Mouse (Mus musculus): ENCODE measurements around the gene Baiap2l1. TPM values are rescaled to one million over a fixed set of nuclear protein-coding genes. Genes with fewer than 3 reads are reported as not detected.
A peak's percentile ranks its signal among the peaks of the same experiment; 100 is the strongest.

Baiap2l1 gene
- 1.1 and 1.3 TPM in 2 replicates for polyA plus RNA-seq (2015; fragmentation: Nextera tagmentation; extraction: Ambion mirVana)

- H3K4me3 ChIP-seq: peak within 1 kb of the TSS; percentile 45
- peaks cover 19% of the 10 kb centered on the region for H3K4me1 ChIP-seq
- WGBS: 0% methylated on average over 60 of the region's 60 CpGs
- peak within 1 kb of the TSS; percentile 87 for H3K4me2 ChIP-seq
- no peaks in the 10 kb centered on the region for H3K36me3 ChIP-seq (replicated peaks)
- peaks cover 40% of the 10 kb centered on the region for H3K27me3 ChIP-seq (replicated peaks)
- 0 out of 2 replicates have a peak within 1 kb of the TSS, but pooled peaks have one; percentile 4 for H3K9ac ChIP-seq
- peak; percentile 87 for ATAC-seq (replicated peaks)
- H3K9me3 ChIP-seq: no peaks in the 10 kb centered on the region
- no peak within 1 kb of the TSS for H3K27ac ChIP-seq
These were observed at the start of gene Baiap2l1 for GRCm38 (mm10) chr5:144357881-144358591. Baiap2l1 (minus strand) TSS chr5:144358112.

GRCm38 (mm10) chr5:144406256-144406655 lies 48.3 kb upstream of the Baiap2l1 start:
- Histone ChIP-seq H3K27ac (no peak overlapping the region), H3K4me3 (no peak overlapping the region), H3K4me1 (0 out of 2 replicates have a peak, but pooled peaks cover under 1% of the 10 kb centered on the region), H3K36me3 (replicated peaks) (no peaks in the 10 kb centered on the region), H3K9ac (no peak overlapping the region), H3K9me3 (no peaks in the 10 kb centered on the region), H3K4me2 (no peak overlapping the region), H3K27me3 (replicated peaks) (no peaks in the 10 kb centered on the region)
- no peak for ATAC-seq (replicated peaks)
- 86% methylated on average over 11 of the region's 11 CpGs for WGBS

GRCm38 (mm10) chr5:144400821-144401220 lies 42.9 kb upstream of the Baiap2l1 start:
- WGBS: 50% methylated on average over 5 of the region's 5 CpGs
- no peak for ATAC-seq (replicated peaks)

GRCm38 (mm10) chr5:144397566-144397965 lies 39.7 kb upstream of the Baiap2l1 start:
- Histone ChIP-seq H3K4me2 (no peak overlapping the region), H3K4me3 (no peak overlapping the region), H3K27ac (no peak overlapping the region), H3K4me1 (no peaks in the 10 kb centered on the region), H3K36me3 (replicated peaks) (no peaks in the 10 kb centered on the region), H3K27me3 (replicated peaks) (no peaks in the 10 kb centered on the region), H3K9me3 (no peaks in the 10 kb centered on the region), H3K9ac (no peak overlapping the region)
- ATAC-seq (replicated peaks): no peak
- WGBS: 39% methylated on average over 5 of the region's 9 CpGs

More at GRCm38 (mm10) chr5:144400821-144401220, 42.9 kb upstream of the Baiap2l1 start:
- Histone ChIP-seq H3K27me3 (replicated peaks) (no peaks in the 10 kb centered on the region), H3K36me3 (replicated peaks) (no peaks in the 10 kb centered on the region), H3K4me1 (no peaks in the 10 kb centered on the region), H3K4me2 (no peak overlapping the region), H3K9ac (no peak overlapping the region), H3K27ac (no peak overlapping the region), H3K4me3 (no peak overlapping the region), H3K9me3 (no peaks in the 10 kb centered on the region)

GRCm38 (mm10) chr5:144394142-144394541 lies 36.2 kb upstream of the Baiap2l1 start:
- H3K4me3 ChIP-seq: no peak overlapping the region
- H3K27ac ChIP-seq: no peak overlapping the region
- no peak for ATAC-seq (replicated peaks)
- 90% methylated on average over 2 of the region's 2 CpGs for WGBS
- no peaks in the 10 kb centered on the region for H3K27me3 ChIP-seq (replicated peaks)
- no peaks in the 10 kb centered on the region for H3K4me1 ChIP-seq
- H3K36me3 ChIP-seq (replicated peaks): no peaks in the 10 kb centered on the region
- H3K9me3 ChIP-seq: no peaks in the 10 kb centered on the region
- no peak overlapping the region for H3K4me2 ChIP-seq
- H3K9ac ChIP-seq: no peak overlapping the region

- WGBS: 19% methylated on average over 6 of the region's 6 CpGs
- no peaks in the 10 kb centered on the region for H3K36me3 ChIP-seq (replicated peaks)
- H3K4me1 ChIP-seq: no peaks in the 10 kb centered on the region
- H3K9me3 ChIP-seq: no peaks in the 10 kb centered on the region
- no peak overlapping the region for H3K4me3 ChIP-seq
- no peak overlapping the region for H3K27ac ChIP-seq
- ATAC-seq (replicated peaks): 0 out of 2 replicates have a peak, but pooled peaks have one; percentile 70
- no peaks in the 10 kb centered on the region for H3K27me3 ChIP-seq (replicated peaks)
- H3K9ac ChIP-seq: no peak overlapping the region
- H3K4me2 ChIP-seq: no peak overlapping the region
These were observed 29.9 kb upstream of the Baiap2l1 start for GRCm38 (mm10) chr5:144387851-144388250.

GRCm38 (mm10) chr5:144383936-144384335 lies 26.0 kb upstream of the Baiap2l1 start:
- WGBS: 81% methylated on average over 3 of the region's 3 CpGs

GRCm38 (mm10) chr5:144381782-144382181 lies 23.9 kb upstream of the Baiap2l1 start:
- WGBS: 84% methylated on average over 3 of the region's 3 CpGs
- Histone ChIP-seq H3K9me3 (no peaks in the 10 kb centered on the region), H3K9ac (no peak overlapping the region), H3K4me3 (no peak overlapping the region), H3K27me3 (replicated peaks) (no peaks in the 10 kb centered on the region), H3K27ac (no peak overlapping the region), H3K4me1 (no peaks in the 10 kb centered on the region), H3K4me2 (no peak overlapping the region), H3K36me3 (replicated peaks) (no peaks in the 10 kb centered on the region)
- ATAC-seq (replicated peaks): no peak

More at GRCm38 (mm10) chr5:144383936-144384335, 26.0 kb upstream of the Baiap2l1 start:
- no peak for ATAC-seq (replicated peaks)
- Histone ChIP-seq H3K27ac (no peak overlapping the region), H3K36me3 (replicated peaks) (no peaks in the 10 kb centered on the region), H3K9me3 (no peaks in the 10 kb centered on the region), H3K9ac (no peak overlapping the region), H3K4me3 (no peak overlapping the region), H3K27me3 (replicated peaks) (no peaks in the 10 kb centered on the region), H3K4me1 (no peaks in the 10 kb centered on the region), H3K4me2 (no peak overlapping the region)

- no peak overlapping the region for H3K4me3 ChIP-seq
- H3K9ac ChIP-seq: no peak overlapping the region
- no peak for ATAC-seq (replicated peaks)
- WGBS: 94% methylated on average over 7 of the region's 7 CpGs
- no peak overlapping the region for H3K27ac ChIP-seq
- no peak overlapping the region for H3K4me2 ChIP-seq
- H3K36me3 ChIP-seq (replicated peaks): no peaks in the 10 kb centered on the region
- H3K9me3 ChIP-seq: no peaks in the 10 kb centered on the region
- no peaks in the 10 kb centered on the region for H3K4me1 ChIP-seq
- H3K27me3 ChIP-seq (replicated peaks): no peaks in the 10 kb centered on the region
These were observed 22.8 kb upstream of the Baiap2l1 start for GRCm38 (mm10) chr5:144380689-144381088.

GRCm38 (mm10) chr5:144379431-144379830 lies 21.5 kb upstream of the Baiap2l1 start:
- WGBS: 95% methylated on average over 4 of the region's 4 CpGs
- H3K4me1 ChIP-seq: no peaks in the 10 kb centered on the region

GRCm38 (mm10) chr5:144372885-144373284 lies 15.0 kb upstream of the Baiap2l1 start:
- H3K9me3 ChIP-seq: no peaks in the 10 kb centered on the region
- no peaks in the 10 kb centered on the region for H3K27me3 ChIP-seq (replicated peaks)
- H3K4me2 ChIP-seq: no peak overlapping the region
- no peak overlapping the region for H3K4me3 ChIP-seq
- no peak overlapping the region for H3K9ac ChIP-seq
- ATAC-seq (replicated peaks): no peak
- no peaks in the 10 kb centered on the region for H3K36me3 ChIP-seq (replicated peaks)
- no peak overlapping the region for H3K27ac ChIP-seq
- H3K4me1 ChIP-seq: no peaks in the 10 kb centered on the region
- WGBS: 88% methylated on average over 2 of the region's 2 CpGs

More at GRCm38 (mm10) chr5:144379431-144379830, 21.5 kb upstream of the Baiap2l1 start:
- H3K27ac ChIP-seq: no peak overlapping the region
- no peak for ATAC-seq (replicated peaks)
- H3K27me3 ChIP-seq (replicated peaks): no peaks in the 10 kb centered on the region
- no peak overlapping the region for H3K4me2 ChIP-seq
- no peaks in the 10 kb centered on the region for H3K9me3 ChIP-seq
- H3K9ac ChIP-seq: no peak overlapping the region
- no peaks in the 10 kb centered on the region for H3K36me3 ChIP-seq (replicated peaks)
- H3K4me3 ChIP-seq: no peak overlapping the region

GRCm38 (mm10) chr5:144372177-144372576 lies 14.3 kb upstream of the Baiap2l1 start:
- no peak overlapping the region for H3K4me2 ChIP-seq
- no peak overlapping the region for H3K9ac ChIP-seq
- no peaks in the 10 kb centered on the region for H3K27me3 ChIP-seq (replicated peaks)
- 75% methylated on average over 2 of the region's 2 CpGs for WGBS
- H3K4me1 ChIP-seq: no peaks in the 10 kb centered on the region
- H3K36me3 ChIP-seq (replicated peaks): no peaks in the 10 kb centered on the region
- ATAC-seq (replicated peaks): no peak
- no peaks in the 10 kb centered on the region for H3K9me3 ChIP-seq
- H3K4me3 ChIP-seq: no peak overlapping the region
- no peak overlapping the region for H3K27ac ChIP-seq

GRCm38 (mm10) chr5:144370986-144371385 lies 13.1 kb upstream of the Baiap2l1 start:
- no peak for ATAC-seq (replicated peaks)
- WGBS: 12% methylated on average over 6 of the region's 6 CpGs
- no peak overlapping the region for H3K4me3 ChIP-seq

More at GRCm38 (mm10) chr5:144370986-144371385, 13.1 kb upstream of the Baiap2l1 start:
- Histone ChIP-seq H3K4me1 (no peaks in the 10 kb centered on the region), H3K9ac (no peak overlapping the region), H3K4me2 (no peak overlapping the region), H3K36me3 (replicated peaks) (no peaks in the 10 kb centered on the region), H3K27me3 (replicated peaks) (no peaks in the 10 kb centered on the region), H3K9me3 (no peaks in the 10 kb centered on the region), H3K27ac (no peak overlapping the region)
